Mouse (Mus musculus): ENCODE data around the gene Elmo1.

DNA sequence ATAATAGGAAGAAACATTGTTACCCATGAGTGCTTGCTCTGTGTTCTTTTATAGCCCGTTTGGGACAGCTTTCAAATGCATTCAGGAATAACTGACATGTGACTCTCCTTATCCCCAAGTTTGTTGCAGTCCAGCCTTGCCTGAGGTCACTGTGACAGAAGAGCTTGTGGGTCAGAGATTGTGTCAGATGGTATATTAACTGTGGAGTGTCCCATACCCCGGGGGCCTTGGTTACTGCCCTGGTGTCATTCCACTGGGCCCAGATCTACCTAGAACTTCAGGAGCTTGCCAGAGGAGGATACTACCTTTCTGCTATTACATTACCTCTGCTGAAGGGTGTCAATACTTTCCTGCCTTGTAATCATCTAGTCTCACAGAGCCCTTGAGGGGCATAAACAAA is 14.4 kb downstream of the Elmo1 start:
- TF ChIP-seq POLR2A (IDR thresholded peaks at IDR 0.05; ENCODE audit: insufficient read depth, low read length) (no peak), CTCF (IDR thresholded peaks at IDR 0.05; ENCODE audit: low read depth, low read length) (no peak), EP300 (IDR thresholded peaks at IDR 0.05; ENCODE audit: insufficient read depth, low read depth, low read length) (no peak)

Measured in ES-Bruce4 (cell line).